Mouse (Mus musculus) lung, adult 2 months (tissue): ENCODE measurements around the gene Zfp444.

Experiments
- CTCF ChIP-seq: fragments of 200-500 bp; IDR thresholded peaks from 2 replicates; pipeline ENCODE4 v1.5.1; 2011; ENCODE audit warnings: mild to moderate bottlenecking, low read length, control low read depth; ENCODE audit not compliant: insufficient read depth
- POLR2A ChIP-seq: fragments of 200-500 bp; IDR thresholded peaks from 2 replicates; pipeline ENCODE4 v1.6.1; 2011; ENCODE audit warnings: low read depth, mild to moderate bottlenecking, control low read depth, low read length, borderline replicate concordance; ENCODE audit errors: extremely low read depth

DNA sequence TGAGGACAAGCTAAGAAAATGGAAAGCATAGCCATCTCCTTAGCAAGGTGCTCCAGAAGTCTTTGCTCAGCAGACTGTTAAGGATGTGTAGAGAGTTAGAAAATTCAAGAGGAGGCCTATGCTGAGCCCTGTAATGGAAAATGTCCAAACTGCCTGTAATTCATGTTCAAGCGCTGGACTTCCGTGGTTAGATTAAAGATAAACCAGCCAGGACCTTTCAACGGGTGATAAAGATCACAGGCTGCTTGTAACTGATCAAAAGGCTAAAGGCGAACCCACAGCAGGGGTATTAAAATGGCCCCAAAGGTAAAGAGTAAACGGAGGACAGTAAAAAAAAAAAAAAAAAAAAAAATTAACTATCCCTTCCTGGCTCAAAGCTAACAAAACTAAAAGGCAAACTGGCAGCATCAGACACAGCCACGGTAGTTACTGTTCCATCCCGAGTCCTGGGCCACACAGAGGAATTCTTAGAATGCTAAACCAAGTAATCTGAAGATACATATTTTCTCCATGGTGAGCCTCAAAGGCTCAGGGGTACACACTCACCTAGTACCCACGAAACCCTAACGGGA, 15.0 kb upstream of the Zfp444 start:
- TF ChIP-seq CTCF (no peak), POLR2A (no peak)
